Mouse (Mus musculus) liver (tissue): ENCODE results near the gene Crabp1.

Source experiments
- DNase-seq: peaks from one replicate; pipeline ENCODE4 v3.0.0-alpha.2; 2020; ENCODE audit warnings: mixed read lengths

The Crabp1 gene

GRCm38 (mm10) chr9:54764561-54765217 is at the start of gene Crabp1:
Gene Crabp1, plus strand, starts transcription at chr9:54764748.
- no peak for DNase-seq

GRCm38 (mm10) chr9:54715776-54716175 is 48.8 kb upstream of the Crabp1 start:
- no peak for DNase-seq

- no peak for DNase-seq
Observed at GRCm38 (mm10) chr9:54717527-54717926, 47.0 kb upstream of the Crabp1 start.

GRCm38 (mm10) chr9:54722156-54722555 is 42.4 kb upstream of the Crabp1 start:
- no peak for DNase-seq

GRCm38 (mm10) chr9:54722596-54722995 is 42.0 kb upstream of the Crabp1 start:
- DNase-seq, result no peak

- DNase-seq, result no peak
Observed at GRCm38 (mm10) chr9:54726315-54726714, 38.2 kb upstream of the Crabp1 start.

- DNase-seq, result no peak
Observed at GRCm38 (mm10) chr9:54732122-54732521, 32.4 kb upstream of the Crabp1 start.

GRCm38 (mm10) chr9:54733921-54734638 is 30.5 kb upstream of the Crabp1 start, which contains the start of gene Wdr61:
Gene Wdr61, minus strand, starts transcription at chr9:54734519.
- DNase-seq, result peak; percentile 99

GRCm38 (mm10) chr9:54734639-54735252 is 29.8 kb upstream of the Crabp1 start:
- DNase-seq, result no peak

- peak; percentile 75 for DNase-seq
Observed at GRCm38 (mm10) chr9:54736284-54736701, 28.3 kb upstream of the Crabp1 start.

- peak; percentile 50 for DNase-seq
Observed at GRCm38 (mm10) chr9:54738376-54738775, 26.2 kb upstream of the Crabp1 start.

GRCm38 (mm10) chr9:54743891-54744290 is 20.7 kb upstream of the Crabp1 start:
- no peak for DNase-seq

- DNase-seq, result no peak
Observed at GRCm38 (mm10) chr9:54745740-54746370, 18.7 kb upstream of the Crabp1 start.

- DNase-seq, result no peak
Observed at GRCm38 (mm10) chr9:54750215-54750981, 14.2 kb upstream of the Crabp1 start.

GRCm38 (mm10) chr9:54751684-54752083 is 12.9 kb upstream of the Crabp1 start:
- DNase-seq, result no peak

- no peak for DNase-seq
Observed at GRCm38 (mm10) chr9:54752201-54752943, 12.2 kb upstream of the Crabp1 start.

GRCm38 (mm10) chr9:54752944-54753295 is 11.6 kb upstream of the Crabp1 start:
- DNase-seq, result no peak

- no peak for DNase-seq
Observed at GRCm38 (mm10) chr9:54759592-54759991, 5.0 kb upstream of the Crabp1 start.

GRCm38 (mm10) chr9:54764091-54764490 is 457 bp upstream of the Crabp1 start:
- no peak for DNase-seq

GRCm38 (mm10) chr9:54765336-54766085 is 963 bp downstream of the Crabp1 start:
- no peak for DNase-seq

GRCm38 (mm10) chr9:54770140-54770780 is 5.7 kb downstream of the Crabp1 start:
- no peak for DNase-seq
